Mouse (Mus musculus): ENCODE results near the gene Bet1l. TPM values are rescaled to one million over a fixed set of nuclear protein-coding genes. Genes with fewer than 3 reads are reported as not detected.

Bet1l gene
- total RNA-seq, 1 experiment: 21.6 TPM

Other genes starting within 250 kb of the Bet1l start
- not detected in 2 replicates for gene Olfr61, start 228.6 kb downstream of the Bet1l start, total RNA-seq (2012; rRNA removed)
- not detected in 2 replicates for gene Olfr53, start 211.1 kb downstream of the Bet1l start, total RNA-seq (2012; rRNA removed)
- 0.40 and 0.53 TPM in 2 replicates for gene Olfr539, start 197.6 kb downstream of the Bet1l start, total RNA-seq (2012; rRNA removed)
- gene Olfr45, start 175.6 kb downstream of the Bet1l start, total RNA-seq (2012; rRNA removed): not detected in 2 replicates
- not detected in 2 replicates for gene Olfr541, start 160.3 kb downstream of the Bet1l start, total RNA-seq (2012; rRNA removed)
- not detected in 2 replicates for gene Cyp2e1, start 93.8 kb downstream of the Bet1l start, total RNA-seq (2012; rRNA removed)
- 12.2 and 21.6 TPM in 2 replicates for gene Syce1, start 69.7 kb downstream of the Bet1l start, total RNA-seq (2012; rRNA removed)
- 12.0 and 13.6 TPM in 2 replicates for gene Zfp941, start 35.4 kb downstream of the Bet1l start, total RNA-seq (2012; rRNA removed)
- gene Urah, start 22.6 kb downstream of the Bet1l start, total RNA-seq (2012; rRNA removed): 19.5 and 32.1 TPM in 2 replicates
- not detected in 2 replicates for gene Scgb1c1, start 12.0 kb downstream of the Bet1l start, total RNA-seq (2012; rRNA removed)
- 0.16 TPM in 1 of 2 replicates, not detected in the other for gene Odf3, start 9.8 kb downstream of the Bet1l start, total RNA-seq (2012; rRNA removed)
- gene Gm45785, start 1.2 kb downstream of the Bet1l start, total RNA-seq (2012; rRNA removed): 0.89 and 1.6 TPM in 2 replicates
- 60.5 and 90.0 TPM in 2 replicates for gene Ric8a, start 620 bp downstream of the Bet1l start, total RNA-seq (2012; rRNA removed)
- gene Psmd13, start 24.4 kb upstream of the Bet1l start, total RNA-seq (2012; rRNA removed): 164 and 199 TPM in 2 replicates
- gene Sirt3, start 24.7 kb upstream of the Bet1l start, total RNA-seq (2012; rRNA removed): 18.2 and 26.3 TPM in 2 replicates
- gene Cox8b, start 42.9 kb upstream of the Bet1l start, total RNA-seq (2012; rRNA removed): not detected in 2 replicates
- gene Nlrp6, start 63.3 kb upstream of the Bet1l start, total RNA-seq (2012; rRNA removed): 0.27 and 0.74 TPM in 2 replicates
- 10.0 and 12.5 TPM in 2 replicates for gene Pgghg, start 83.8 kb upstream of the Bet1l start, total RNA-seq (2012; rRNA removed)
- 7.7 and 18.6 TPM in 2 replicates for gene Ifitm5, start 92.7 kb upstream of the Bet1l start, total RNA-seq (2012; rRNA removed)
- not detected in 2 replicates for gene Gm45717, start 98.4 kb upstream of the Bet1l start, total RNA-seq (2012; rRNA removed)
- 679 and 1,158 TPM in 2 replicates for gene Ifitm2, start 98.4 kb upstream of the Bet1l start, total RNA-seq (2012; rRNA removed)
- gene Ifitm1, start 109.6 kb upstream of the Bet1l start, total RNA-seq (2012; rRNA removed): 274 and 585 TPM in 2 replicates
- 353 and 601 TPM in 2 replicates for gene Ifitm3, start 153.2 kb upstream of the Bet1l start, total RNA-seq (2012; rRNA removed)
- gene Ifitm6, start 160.3 kb upstream of the Bet1l start, total RNA-seq (2012; rRNA removed): 0.36 TPM in 1 of 2 replicates, not detected in the other
- gene Gm17387, start 171.6 kb upstream of the Bet1l start, total RNA-seq (2012; rRNA removed): not detected in 2 replicates
- gene B4galnt4, start 203.5 kb upstream of the Bet1l start, total RNA-seq (2012; rRNA removed): 31.1 and 78.3 TPM in 2 replicates
- gene Pkp3, start 220.6 kb upstream of the Bet1l start, total RNA-seq (2012; rRNA removed): 8.0 and 12.2 TPM in 2 replicates
- 18.2 and 56.2 TPM in 2 replicates for gene Sigirr, start 243.0 kb upstream of the Bet1l start, total RNA-seq (2012; rRNA removed)